Mouse (Mus musculus) monocyte, adult 2 months (primary cell): ENCODE results near the gene Slc22a22.
"Not testable (repeated sequence)": the region's sequence is repeated elsewhere in the genome, so short reads cannot be mapped to it uniquely, and the experiment has no call there.

Experiments
- DNase-seq, 2 experiments: peaks; one replicate each; pipeline ENCODE4 v3.0.0; 2022; ENCODE audit warnings: low spot score in 2 of 2, low read depth in 1 of 2

Gene Slc22a22

DNA sequence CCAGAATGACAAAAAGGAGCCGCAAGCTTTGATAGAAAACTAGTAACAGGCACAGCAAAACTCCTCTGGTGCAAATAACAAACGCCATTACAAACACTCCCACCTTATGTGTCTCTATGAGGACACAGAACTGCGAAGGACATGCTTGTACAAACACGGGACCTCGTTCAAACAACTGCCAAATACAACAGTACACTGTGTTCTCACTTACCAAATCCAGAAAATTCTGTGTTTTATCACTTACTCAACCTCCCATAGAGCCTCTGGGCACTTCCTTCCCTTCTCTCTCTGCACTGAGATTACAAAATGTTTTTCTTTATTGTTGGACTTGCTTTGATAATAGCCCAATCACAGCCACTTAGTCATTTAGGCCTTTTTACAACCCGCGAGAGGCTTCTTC lies 97.0 kb downstream of the Slc22a22 start:
- no peak for DNase-seq

DNA sequence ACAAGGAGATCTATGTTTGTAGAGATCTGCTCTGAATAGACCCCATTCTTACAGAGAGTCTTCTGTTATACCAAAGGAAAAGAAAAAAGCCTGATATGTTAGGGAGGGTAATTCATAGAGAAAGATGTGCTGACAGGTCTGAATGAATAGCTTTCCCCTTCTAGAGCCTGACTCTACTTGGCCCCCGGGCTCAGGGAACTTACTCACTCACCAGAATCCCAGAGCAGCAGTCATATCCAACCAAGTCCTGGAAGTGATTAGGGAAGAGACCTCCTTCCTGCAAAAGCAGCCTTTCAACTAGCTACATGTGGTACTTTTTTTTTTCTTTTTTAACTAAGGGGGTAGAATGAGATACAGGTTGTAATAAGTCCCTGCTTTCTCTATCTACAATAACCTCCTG lies 111.0 kb downstream of the Slc22a22 start:
- no peak for DNase-seq

GRCm38 (mm10) chr15:57355278-57355677 lies 122.1 kb downstream of the Slc22a22 start:
- DNase-seq, result no peak

DNA sequence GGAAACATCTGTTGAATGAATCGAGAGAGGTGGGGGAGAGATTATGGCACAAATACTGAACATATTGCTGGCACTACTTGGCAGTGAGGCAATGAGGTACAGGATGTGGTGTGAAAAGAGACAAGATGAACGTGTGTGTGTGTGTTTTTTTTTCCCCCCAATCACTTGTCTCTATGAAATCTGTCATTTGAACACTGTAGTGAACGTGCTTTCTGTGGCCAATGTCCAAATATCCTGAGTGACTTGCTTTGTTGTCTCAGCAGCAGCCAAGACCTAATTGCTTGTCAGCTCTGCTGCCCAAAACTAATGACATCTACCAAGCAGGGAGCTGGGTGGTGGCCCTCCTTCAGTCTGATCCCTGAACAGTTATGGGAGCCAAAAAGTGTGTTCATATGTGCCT lies 136.9 kb downstream of the Slc22a22 start:
- DNase-seq, result no peak

DNA sequence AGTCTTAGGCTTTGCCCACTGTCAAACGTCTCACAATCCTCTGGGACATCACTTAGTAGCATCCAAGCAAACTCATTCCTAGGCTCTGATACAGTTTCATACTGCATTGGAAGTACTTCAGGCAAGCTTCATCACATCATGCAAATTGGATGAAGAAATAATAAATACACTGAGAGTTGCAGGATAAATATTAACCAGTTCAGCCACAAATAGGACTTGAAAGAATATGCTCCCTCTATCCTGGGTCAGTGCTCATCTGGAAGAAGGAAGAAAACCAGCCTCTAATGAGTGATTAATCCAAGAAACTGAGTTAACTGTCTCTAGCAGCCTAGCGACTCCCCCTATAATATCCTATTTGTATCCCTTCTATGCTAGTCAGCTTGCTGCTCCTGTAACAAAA lies 146.1 kb downstream of the Slc22a22 start:
- DNase-seq, result no peak

GRCm38 (mm10) chr15:57318001-57318400 lies 159.4 kb downstream of the Slc22a22 start:
- no peak for DNase-seq

- DNase-seq, result no peak
Measured at GRCm38 (mm10) chr15:57316486-57316885, 160.9 kb downstream of the Slc22a22 start.

GRCm38 (mm10) chr15:57302710-57303109 lies 174.7 kb downstream of the Slc22a22 start:
- DNase-seq, result no peak

- DNase-seq, result no peak
Measured at GRCm38 (mm10) chr15:57278505-57278904, 198.9 kb downstream of the Slc22a22 start.

DNA sequence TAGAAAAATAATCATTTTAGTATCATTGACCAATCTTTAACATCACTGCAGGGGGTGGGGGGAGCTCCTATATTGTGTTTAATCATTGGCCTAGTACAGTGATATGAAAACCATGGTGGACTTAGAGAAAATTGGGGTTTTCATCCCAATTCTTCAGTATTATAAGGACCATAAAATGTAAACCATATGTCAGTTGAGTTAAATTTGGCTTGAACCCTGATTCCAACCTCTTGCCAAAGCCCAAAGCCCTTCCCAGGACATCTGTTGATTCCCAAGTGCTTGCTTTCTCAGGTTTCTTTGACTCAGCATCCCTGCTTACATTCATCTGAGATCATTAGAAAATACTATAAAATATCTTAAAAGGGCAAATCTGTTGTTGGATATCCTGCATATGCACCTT lies 201.0 kb downstream of the Slc22a22 start:
- no peak for DNase-seq

DNA sequence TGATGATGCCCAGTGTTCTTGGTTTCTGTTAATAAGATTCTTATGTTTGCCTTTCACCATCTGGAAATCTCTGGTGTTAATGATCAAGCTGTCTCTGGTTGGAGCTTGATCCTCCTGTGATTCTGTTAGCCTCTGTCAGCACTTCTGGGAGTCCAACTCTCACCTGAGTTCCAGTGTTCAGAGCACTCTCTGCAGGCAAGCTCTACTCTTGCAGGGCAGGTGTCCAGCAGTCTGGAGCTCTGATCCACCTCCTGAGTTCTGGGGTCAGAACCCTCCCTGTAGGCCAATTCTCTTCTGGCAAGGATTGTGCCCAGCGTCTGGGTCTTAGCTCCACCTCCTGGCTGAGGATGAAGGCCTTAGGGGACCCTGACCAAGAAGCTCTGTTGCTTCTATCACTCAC lies 237.4 kb downstream of the Slc22a22 start:
- not testable (repeated sequence) for DNase-seq

- no peak for DNase-seq
Measured at GRCm38 (mm10) chr15:57230439-57230838, 247.0 kb downstream of the Slc22a22 start.

DNA sequence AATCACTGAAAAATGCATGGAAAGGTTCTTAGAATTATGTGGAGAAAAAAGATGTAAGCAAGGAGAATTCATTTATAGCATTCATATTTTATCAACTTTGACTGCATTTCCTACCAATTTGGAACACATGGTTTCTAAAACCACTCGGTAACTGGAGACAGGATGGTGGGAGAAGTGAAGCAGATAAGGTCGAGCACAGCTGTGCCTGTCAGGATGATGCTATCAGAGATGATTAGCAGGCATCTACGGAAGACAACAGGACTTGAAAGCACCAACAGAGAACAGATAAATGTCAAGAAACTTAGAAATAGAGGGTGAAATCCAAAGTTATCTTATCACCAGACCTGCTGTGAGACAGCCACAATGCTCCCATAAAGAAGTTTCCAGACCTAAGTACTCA lies 272.1 kb downstream of the Slc22a22 start:
- no peak for DNase-seq

DNA sequence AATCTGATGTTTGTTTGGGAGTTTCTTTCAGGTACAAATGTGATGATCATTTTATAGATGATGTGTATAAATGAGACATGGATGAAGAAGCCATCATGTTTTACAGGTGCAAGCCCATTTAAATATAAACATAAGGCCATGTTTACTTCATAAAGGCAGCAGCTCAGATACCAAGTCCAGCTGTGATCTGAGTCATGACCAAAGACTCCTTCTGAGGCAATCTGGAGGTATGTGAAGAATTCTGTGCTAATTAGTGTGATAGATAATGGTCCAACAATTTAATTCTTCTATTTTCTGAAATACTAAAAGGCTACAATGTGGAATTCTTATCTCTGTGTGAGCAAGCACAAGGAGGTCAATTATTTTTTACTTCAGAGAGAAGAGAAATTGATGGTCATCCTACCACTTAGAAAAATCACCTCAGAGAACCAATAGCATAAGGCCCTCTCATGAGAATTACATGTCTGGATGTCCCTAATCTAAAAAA lies 272.9 kb downstream of the Slc22a22 start:
- no peak for DNase-seq
